Mouse (Mus musculus) heart, postnatal 0 days (tissue): ENCODE measurements at regions not wholly inside any gene's neighbourhood (a gene's known extent, or its start where the extent isn't known, plus 50 kb on each side); places are given as distances from the start of the nearest gene placed in this dataset.

ENCODE experiments used
- CTCF ChIP-seq: IDR thresholded peaks from 2 replicates; pipeline ENCODE4 v1.5.1; 2016; ENCODE audit warnings: antibody characterized with exemption, control low read depth, low read depth
- EP300 ChIP-seq: IDR thresholded peaks from 2 replicates; pipeline ENCODE4 v1.6.1; 2016; ENCODE audit warnings: antibody characterized with exemption, low read depth

DNA sequence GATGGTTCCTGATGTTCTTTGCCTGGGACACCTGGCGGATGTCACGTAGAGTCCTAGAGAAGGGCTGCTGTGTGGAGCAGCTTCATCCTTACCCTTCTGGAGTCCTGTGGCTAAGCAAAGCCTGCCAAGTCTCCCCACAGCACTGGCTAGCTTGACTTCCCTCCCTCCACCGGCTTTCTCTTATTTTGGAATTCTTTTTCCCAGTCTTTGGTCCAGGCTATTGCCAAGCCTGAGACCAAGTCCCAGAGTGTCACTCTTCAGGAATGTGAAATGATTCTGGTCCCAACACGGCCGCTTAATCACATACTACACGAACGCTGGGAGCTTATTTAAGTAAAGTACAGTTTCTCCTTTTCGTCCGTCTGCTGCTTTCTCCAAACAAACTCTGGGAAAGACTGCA, 146.4 kb downstream of the Fndc1 start:
- no peak for TF ChIP-seq EP300
- TF ChIP-seq CTCF, result no peak
